Mouse (Mus musculus) spleen, adult 2 months (tissue): ENCODE data around the gene Plxdc2.

ENCODE experiments used
- CTCF ChIP-seq: fragments of 200-500 bp; IDR thresholded peaks from 2 replicates; pipeline ENCODE4 v1.5.1; 2011; ENCODE audit warnings: mild to moderate bottlenecking, inconsistent platforms; ENCODE audit not compliant: insufficient read depth, insufficient read length, insufficient replicate concordance; ENCODE audit errors: extremely low read depth
- POLR2A ChIP-seq: fragments of 200-500 bp; IDR thresholded peaks from 2 replicates; pipeline ENCODE4 v1.6.1; 2011; ENCODE audit warnings: low read depth, low read length, inconsistent platforms

DNA sequence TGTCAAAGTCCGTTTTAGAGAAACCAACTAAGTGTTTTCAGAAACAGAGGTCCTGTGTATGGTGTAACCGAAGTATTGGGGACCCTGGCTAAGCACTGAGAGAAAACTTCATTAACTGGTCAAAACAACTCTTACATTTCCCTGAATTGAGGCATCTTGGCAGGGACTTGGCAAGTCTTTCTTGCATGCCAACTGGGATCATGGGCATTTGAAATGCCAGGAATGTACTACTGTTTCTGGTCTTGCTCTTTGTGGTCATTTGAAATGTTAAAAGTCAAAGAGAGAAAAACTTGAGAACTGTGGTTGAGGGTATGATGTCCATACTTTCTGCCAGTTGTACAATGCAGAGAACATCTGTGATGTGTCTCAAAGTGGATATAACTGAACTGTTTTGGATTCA is 403.7 kb downstream of the Plxdc2 start:
- TF ChIP-seq POLR2A (no peak), CTCF (no peak)
